Mouse (Mus musculus) bone marrow macrophage, adult 2 months (primary cell): ENCODE data around the gene Ror2. TPM values are rescaled to one million over a fixed set of nuclear protein-coding genes. Genes with fewer than 3 reads are reported as not detected.

Source experiments
- H3K27ac ChIP-seq: 2 replicates; pipeline ENCODE4 v1.5.1; 2012; ENCODE audit warnings: low read depth, low read length; ENCODE audit not compliant: insufficient read depth
- H3K4me1 ChIP-seq: 2 replicates; pipeline ENCODE4 v1.6.1; 2012; ENCODE audit warnings: low read length; ENCODE audit not compliant: control insufficient read depth, insufficient read depth
- H3K4me3 ChIP-seq: 2 replicates; pipeline ENCODE4 v1.5.1; 2012; ENCODE audit warnings: mild to moderate bottlenecking, low read length, moderate library complexity; ENCODE audit not compliant: insufficient read depth
- CTCF ChIP-seq: IDR thresholded peaks from 2 replicates; pipeline ENCODE4 v1.5.1; 2012; ENCODE audit warnings: low read depth, mild to moderate bottlenecking, low read length, moderate library complexity
- POLR2A ChIP-seq: IDR thresholded peaks from 2 replicates; pipeline ENCODE4 v1.6.1; 2012; ENCODE audit warnings: mild to moderate bottlenecking, low read depth, low read length, borderline replicate concordance
- polyA plus RNA-seq: library from polyadenylated mRNA; stranded (reverse); fragments of >200 nt; gene quantifications from 2 replicates; pipeline ENCODE4 v1.2.4, GENCODE M21; 2012; ENCODE audit not compliant: missing spikeins, insufficient read depth, insufficient read length

The Ror2 gene
- polyA plus RNA-seq, 1 experiment, result not detected

DNA sequence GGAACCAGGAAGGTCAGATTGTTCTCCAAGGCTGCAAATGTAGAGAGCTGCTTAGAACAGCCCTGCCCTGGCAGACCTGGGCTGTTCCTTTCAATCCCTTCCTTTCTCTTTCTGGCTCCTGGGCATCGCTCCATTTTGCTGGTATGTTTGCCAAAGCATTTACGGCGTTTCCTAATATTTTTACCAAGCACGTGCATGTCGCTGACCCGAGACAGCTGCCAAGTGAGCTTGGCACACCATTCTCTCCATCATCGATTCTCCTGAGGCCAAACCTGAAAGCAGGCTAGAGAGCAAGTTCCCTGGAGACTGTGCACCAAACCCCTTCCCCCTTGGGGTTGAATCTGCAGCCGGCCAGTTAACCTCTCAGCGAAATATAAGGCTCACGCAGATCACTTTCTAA is 143.7 kb downstream of the Ror2 start:
- Histone ChIP-seq H3K4me1 (no peaks in the 10 kb centered on the region), H3K27ac (no peak overlapping the region), H3K4me3 (no peak overlapping the region)
- TF ChIP-seq CTCF (no peak), POLR2A (no peak)

DNA sequence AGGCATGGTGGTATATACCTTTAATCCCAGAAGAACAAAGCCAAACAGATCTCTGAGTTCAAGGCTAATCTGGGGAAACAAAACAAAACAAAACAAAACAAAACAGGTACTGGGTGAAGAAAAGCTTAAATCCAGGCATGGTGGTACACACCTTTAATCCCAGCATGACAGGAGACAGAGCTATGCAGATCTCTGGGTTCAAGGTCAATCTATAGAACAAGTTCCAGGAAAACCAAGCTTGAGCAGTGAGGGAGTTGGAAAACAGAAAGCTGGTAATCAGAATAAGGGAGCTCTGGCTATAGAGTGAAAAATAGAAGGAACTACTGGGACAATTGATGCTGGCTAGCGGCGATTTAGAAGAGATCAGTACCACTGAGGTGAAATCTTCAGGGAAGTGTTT is 145.6 kb downstream of the Ror2 start:
- Histone ChIP-seq H3K4me1 (no peaks in the 10 kb centered on the region), H3K27ac (no peak overlapping the region), H3K4me3 (no peak overlapping the region)
- no peak for TF ChIP-seq CTCF
- TF ChIP-seq POLR2A, result no peak

- TF ChIP-seq CTCF (no peak), POLR2A (no peak)
- Histone ChIP-seq H3K27ac (no peak overlapping the region), H3K4me3 (no peak overlapping the region), H3K4me1 (no peaks in the 10 kb centered on the region)
These were observed 155.4 kb downstream of the Ror2 start for GRCm38 (mm10) chr13:53130567-53130966.

DNA sequence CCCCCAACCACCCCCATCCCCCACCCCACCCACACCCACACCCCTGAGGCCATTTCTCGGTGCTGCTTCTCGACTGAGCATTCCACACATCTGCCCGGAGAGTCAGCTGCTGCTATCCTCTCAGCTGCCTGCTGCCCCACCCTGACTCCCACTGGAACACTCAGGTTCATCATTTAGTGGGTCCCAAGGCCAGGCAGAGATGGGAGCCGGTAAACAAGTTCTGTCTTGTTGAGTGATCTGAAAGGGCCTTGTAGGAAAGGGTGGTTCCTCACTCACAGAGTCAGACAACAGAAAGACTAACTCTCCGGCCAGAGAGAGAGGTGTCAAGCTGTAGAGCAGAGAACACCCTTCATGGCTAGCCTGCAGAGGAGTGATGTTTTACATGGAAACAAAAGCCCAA is 155.9 kb downstream of the Ror2 start:
- Histone ChIP-seq H3K4me3 (no peak overlapping the region), H3K27ac (no peak overlapping the region), H3K4me1 (no peaks in the 10 kb centered on the region)
- no peak for TF ChIP-seq POLR2A
- no peak for TF ChIP-seq CTCF

DNA sequence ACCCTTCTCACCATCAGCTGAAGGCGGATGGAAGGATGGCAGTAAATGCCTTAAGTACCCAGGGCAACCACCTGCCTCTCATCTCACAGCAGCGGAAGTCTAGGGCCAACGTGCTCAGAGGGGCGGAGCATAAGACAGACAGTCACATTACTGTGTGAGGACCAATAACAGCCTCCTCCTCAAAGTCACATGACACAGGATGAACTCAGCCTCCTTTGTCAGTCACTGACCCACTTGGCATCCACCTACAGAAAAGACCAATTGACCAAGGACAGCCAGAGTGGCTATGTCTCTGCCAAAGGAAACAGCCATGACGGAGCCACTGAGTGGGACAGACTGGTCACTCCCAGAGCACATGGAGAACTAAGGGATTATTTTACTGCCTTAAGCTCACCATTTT is 160.3 kb downstream of the Ror2 start:
- H3K4me3 ChIP-seq, result no peak overlapping the region
- no peak overlapping the region for H3K27ac ChIP-seq
- TF ChIP-seq POLR2A (no peak), CTCF (no peak)
- H3K4me1 ChIP-seq, result no peaks in the 10 kb centered on the region

DNA sequence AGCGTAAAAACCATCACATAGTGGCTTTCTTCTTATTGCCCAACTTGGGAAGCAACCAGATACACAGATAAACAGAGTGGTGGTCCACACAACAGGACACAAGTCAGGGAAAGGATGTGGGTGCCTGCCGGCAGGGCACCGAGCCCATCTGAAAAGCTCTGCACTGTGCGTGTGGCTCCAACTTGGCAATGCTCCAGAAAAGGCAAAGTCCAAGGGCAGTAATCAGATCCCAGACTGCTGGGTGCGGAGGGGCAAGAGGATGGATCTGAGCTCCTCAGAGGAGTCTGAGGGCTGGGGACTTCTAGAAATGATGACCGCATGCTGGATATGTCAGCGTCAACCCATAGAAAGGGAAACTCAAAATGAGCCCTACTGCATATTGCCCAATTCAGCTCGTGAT is 163.8 kb downstream of the Ror2 start:
- Histone ChIP-seq H3K4me3 (no peak overlapping the region), H3K27ac (no peak overlapping the region), H3K4me1 (no peaks in the 10 kb centered on the region)
- TF ChIP-seq CTCF (no peak), POLR2A (no peak)

DNA sequence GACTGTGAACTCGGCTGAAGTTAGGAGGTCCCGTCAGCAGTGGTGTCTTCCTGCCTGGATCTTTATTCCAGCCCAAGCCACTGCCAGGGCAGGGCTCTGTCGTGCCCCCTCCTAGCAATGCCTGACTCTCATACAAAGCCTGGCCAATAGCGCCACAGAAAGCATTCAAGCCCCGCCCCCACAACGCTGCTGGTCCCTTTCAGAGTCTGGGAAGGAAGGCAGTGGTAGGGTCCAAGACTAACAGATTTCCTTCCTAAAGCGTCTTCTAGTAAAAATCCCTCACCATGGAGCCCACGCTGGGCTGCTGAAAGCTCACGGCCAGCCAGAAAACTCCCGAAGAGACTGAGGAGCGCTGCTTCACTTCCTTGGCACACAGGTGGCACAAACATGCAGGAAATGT is 165.0 kb downstream of the Ror2 start:
- TF ChIP-seq CTCF (no peak), POLR2A (no peak)

GRCm38 (mm10) chr13:53119586-53120426 is 166.1 kb downstream of the Ror2 start:
- H3K4me1 ChIP-seq, result no peaks in the 10 kb centered on the region
- peak; percentile 89 for TF ChIP-seq CTCF
- no peak for TF ChIP-seq POLR2A
- H3K4me3 ChIP-seq, result no peak overlapping the region
- H3K27ac ChIP-seq, result no peak overlapping the region

More for the DNA sequence above, 165.0 kb downstream of the Ror2 start:
- Histone ChIP-seq H3K27ac (no peak overlapping the region), H3K4me1 (no peaks in the 10 kb centered on the region), H3K4me3 (no peak overlapping the region)

GRCm38 (mm10) chr13:53118398-53118797 is 167.5 kb downstream of the Ror2 start:
- TF ChIP-seq CTCF (0 out of 2 replicates have a peak, but pooled peaks have one; percentile 17), POLR2A (no peak)
- Histone ChIP-seq H3K27ac (no peak overlapping the region), H3K4me1 (no peaks in the 10 kb centered on the region), H3K4me3 (no peak overlapping the region)

GRCm38 (mm10) chr13:53117921-53118320 is 168.0 kb downstream of the Ror2 start:
- no peak overlapping the region for H3K4me3 ChIP-seq
- no peaks in the 10 kb centered on the region for H3K4me1 ChIP-seq
- TF ChIP-seq CTCF (no peak), POLR2A (no peak)

More at GRCm38 (mm10) chr13:53117921-53118320, 168.0 kb downstream of the Ror2 start:
- H3K27ac ChIP-seq, result no peak overlapping the region
